Mouse (Mus musculus) c-Kit-negative CD71-positive TER-119-positive erythroid progenitor cells, embryonic 14.5 days (primary cell): ENCODE results near the gene Hspb1.

ENCODE experiments used
- DNase-seq: peaks from one replicate; pipeline ENCODE4 v3.0.0-alpha.2; 2013; ENCODE audit warnings: low read depth, low spot score

Hspb1 gene

DNA sequence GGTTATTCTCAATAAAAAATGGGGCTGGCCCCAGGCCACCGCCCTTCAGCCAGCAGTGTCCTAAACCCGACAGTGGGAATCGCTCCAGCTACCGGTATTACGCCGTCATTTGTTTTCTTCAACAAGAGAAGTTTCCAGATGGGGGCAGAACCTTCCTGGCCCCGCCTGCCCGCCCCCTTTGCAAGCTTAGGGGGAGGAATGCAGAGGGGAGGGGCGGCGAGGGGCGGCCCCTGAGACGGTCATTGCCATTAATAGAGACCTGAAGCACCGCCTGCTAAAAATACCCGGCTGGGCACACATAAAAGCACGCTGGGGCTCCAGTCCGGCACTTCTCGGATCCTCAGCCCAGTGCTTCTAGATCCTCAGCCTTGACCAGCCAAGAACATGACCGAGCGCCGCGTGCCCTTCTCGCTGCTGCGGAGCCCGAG lies at the start of gene Hspb1:
Gene Hspb1, plus strand, starts transcription at position 245 of the 428 bp plus-strand sequence.
- no peak for DNase-seq

DNA sequence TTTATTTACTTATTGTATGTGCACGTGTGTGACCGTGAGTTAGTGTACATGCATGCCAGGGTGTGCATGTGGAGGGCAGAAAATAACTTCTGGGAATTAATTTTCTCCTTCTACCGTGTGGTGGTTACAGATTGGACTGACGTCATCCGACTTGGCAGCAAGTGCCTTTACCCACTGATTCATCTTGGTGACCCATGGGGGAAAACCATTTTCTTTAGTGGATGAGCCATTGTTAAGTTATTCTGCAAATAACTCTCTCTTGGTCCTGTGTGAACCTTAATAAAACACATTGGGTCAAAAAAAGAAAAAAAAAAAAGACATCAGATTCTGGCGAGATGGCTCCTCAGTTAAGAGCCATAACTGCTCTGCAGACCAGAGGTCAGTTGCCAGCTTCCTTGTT lies 46.1 kb upstream of the Hspb1 start:
- DNase-seq, result no peak

DNA sequence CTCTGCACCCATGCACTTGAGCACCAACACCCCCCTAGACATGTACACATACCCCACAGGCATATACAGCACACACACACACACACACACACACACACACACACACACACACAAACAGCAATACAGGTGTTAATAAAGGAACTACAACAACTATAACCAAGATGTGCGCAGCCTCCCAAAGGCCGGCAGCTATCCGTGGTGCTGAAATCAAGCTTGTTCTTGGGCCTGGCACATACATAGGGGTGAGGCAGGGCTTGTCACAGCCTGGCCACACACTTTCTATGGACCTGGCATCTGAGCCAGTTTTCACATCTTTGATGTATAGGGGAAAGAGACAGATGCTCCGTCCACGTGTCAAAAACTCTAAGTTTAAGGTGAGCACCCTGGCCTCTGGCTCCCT lies 44.3 kb upstream of the Hspb1 start:
- DNase-seq, result no peak

DNA sequence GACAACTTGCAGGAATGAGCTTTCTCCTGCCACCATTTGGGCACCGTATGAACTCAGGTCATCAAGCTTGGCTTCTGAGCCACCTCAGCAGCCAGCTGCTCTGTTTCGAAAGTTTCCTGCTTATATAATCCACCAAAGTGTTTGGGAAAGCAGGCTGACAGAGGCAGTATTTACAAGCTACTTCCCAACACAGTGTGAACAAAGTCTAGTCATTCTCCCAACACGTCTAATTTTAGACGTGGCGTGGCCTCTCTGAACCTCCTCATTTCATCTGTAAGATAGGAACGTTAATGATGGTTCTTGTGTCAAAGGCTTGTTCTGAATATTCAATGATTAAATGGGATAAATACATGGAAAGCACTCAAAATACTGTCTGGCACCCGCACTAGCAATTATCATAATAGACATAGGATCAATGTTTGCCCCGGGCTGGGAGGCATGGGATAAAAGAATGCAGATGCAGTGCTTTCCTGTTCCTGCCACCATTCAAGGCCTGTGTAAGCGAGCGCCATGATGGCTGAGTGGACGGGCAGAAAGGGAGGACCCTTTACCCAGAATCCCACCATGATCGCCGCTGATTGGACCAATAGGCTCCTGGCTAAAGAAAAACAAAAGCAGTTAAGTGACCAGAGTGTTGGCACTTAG lies 41.9 kb upstream of the Hspb1 start:
- no peak for DNase-seq

DNA sequence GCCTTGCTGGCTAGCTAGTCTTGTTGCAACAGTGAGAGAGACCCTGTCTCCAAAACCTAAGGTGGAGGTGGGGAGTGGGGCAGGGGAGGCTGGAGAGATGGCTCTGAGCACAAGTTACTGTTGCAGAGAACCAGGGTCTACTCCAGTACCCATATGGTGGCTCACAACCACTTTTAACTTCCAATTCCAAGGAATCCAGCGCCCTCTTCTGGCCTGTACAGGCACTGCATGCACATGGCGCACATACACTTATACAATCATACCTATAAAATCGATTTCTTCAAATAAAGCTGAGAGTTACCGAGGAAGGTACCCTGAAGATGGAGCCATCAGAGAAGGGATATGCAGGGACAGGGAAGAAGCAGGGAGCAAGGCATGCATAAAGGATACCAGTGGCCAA lies 40.3 kb upstream of the Hspb1 start:
- no peak for DNase-seq

DNA sequence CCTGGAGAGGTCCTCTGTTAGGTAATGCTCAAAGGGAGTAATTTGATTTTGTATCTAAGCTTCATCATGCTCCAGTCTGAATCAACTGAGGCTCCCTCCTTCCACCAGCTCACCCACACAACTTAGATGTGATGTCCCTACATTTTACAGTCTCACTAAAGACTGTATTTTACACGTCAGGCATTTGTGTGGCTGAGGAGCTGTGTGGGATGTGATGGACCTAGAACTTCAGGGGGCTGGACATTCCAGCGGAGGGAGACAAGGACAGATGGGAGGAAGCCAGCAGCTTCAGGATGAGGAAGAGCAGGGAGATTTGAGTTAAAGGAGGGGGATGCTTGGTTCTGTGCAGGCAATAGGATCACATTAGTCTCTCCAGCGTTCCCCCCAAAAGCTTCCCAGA lies 39.8 kb upstream of the Hspb1 start:
- DNase-seq, result no peak

DNA sequence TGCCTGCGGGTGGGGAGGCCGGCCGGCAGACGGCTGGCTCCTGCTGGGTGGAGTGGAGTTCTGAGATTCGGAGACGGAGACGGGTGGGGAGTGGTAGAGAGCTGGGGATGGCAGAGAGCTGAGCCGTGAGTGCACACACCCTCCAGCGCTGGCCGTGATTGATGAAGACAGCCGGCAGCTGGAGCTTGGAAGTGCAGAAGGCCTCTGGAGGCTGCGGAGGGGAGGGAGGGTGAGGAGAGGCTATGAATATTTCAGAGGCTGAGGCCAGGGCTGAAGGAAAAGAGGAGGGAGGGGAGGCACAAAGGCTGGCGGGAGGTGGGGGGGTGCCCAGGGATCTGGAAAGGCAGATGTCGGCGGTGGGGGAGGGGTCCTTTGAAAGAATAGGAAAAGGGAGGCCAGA lies 36.7 kb upstream of the Hspb1 start:
- DNase-seq, result no peak

DNA sequence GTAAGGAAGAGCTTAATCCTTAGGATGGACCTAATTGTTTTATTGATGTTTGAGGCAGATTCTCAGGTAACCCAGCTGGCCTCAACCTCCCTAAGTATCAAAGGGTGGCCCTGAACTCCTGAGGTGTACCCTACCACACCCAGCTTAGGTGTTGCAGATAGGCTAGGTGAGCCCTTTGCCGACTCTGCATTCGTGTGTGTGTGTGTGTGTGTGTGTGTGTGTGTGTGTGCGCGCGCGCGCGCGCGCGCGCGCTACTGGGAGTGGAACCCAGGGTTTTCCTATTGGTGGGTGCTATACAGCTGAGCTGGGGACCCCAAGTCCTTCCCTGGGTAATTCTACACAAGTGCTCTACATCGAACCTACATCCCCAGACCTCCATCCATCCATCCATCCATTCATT lies 36.2 kb upstream of the Hspb1 start:
- no peak for DNase-seq

DNA sequence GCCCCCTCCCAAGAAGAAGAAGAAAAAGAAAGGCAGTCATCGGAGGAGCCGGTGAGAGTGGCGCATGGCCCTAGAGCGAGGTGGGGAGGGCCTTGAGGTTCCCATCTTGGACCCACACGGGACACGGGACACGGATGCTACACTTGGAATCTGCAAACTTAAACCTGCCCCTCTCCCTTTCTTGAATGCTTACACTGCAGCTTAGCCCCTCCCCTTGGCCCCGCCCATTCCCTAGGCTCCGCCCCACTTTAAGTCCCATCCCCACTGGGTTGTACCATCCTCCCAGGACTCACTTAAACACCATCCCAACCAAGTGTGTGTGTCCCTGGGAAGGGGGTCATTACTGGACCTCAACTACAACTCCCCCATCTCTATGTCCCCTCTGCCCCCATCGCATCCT lies 35.3 kb upstream of the Hspb1 start:
- DNase-seq, result no peak

DNA sequence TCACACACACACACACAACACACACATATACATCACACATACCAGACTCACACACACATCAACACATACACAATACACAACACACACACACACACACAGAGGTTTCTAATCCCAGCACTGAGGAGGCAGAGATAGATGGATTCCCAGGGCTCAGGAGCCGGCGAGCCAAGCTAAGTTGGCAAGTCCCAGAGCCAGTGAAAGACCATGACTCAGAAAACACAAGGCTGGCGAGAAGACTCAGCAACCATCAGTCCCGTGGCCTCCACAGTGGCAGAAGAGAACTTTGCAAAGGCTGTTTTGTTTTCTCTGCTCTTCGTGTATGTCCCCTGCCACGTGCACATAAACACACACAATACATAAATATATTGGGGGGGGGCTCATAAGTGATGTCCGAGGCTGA lies 34.0 kb upstream of the Hspb1 start:
- no peak for DNase-seq

DNA sequence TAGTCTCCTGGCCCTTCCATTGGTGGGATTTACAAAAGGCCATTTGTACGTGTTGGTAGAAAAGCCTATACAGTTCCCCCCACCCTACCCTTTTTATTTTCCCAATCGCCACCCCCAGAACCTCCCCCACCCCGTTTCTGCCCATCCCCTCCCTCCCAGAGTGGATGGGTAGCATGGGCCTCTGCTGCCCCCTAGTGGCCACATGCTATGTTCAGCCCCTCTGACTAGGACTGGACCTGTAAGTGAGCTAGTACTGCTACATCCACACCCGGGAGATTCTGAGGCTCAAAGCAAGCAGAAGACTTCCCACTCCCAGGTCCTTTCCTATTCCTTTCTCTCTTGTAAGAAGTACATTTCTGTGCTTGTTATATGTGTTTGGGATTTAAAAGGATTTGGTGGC lies 32.6 kb upstream of the Hspb1 start:
- DNase-seq, result peak; percentile 46

DNA sequence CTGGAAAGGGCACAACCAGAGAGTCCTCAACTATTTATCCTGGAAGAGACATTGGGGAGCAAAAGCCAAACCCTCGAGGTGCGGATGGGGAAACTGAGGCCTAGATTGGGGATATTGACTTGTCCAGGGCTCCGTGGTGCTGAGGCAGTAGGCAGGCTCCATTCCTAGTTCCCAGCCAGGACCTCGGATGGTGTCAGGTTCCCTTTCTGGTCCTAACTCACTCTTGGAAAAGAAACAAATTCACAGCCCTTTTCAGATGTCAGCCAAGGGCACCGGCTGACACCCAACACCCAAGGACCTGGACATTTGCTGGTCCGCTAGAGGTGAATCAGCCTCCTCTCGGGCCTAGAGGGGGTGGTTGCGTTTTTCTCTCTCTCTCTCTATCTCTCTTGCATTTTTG lies 21.1 kb upstream of the Hspb1 start:
- no peak for DNase-seq

DNA sequence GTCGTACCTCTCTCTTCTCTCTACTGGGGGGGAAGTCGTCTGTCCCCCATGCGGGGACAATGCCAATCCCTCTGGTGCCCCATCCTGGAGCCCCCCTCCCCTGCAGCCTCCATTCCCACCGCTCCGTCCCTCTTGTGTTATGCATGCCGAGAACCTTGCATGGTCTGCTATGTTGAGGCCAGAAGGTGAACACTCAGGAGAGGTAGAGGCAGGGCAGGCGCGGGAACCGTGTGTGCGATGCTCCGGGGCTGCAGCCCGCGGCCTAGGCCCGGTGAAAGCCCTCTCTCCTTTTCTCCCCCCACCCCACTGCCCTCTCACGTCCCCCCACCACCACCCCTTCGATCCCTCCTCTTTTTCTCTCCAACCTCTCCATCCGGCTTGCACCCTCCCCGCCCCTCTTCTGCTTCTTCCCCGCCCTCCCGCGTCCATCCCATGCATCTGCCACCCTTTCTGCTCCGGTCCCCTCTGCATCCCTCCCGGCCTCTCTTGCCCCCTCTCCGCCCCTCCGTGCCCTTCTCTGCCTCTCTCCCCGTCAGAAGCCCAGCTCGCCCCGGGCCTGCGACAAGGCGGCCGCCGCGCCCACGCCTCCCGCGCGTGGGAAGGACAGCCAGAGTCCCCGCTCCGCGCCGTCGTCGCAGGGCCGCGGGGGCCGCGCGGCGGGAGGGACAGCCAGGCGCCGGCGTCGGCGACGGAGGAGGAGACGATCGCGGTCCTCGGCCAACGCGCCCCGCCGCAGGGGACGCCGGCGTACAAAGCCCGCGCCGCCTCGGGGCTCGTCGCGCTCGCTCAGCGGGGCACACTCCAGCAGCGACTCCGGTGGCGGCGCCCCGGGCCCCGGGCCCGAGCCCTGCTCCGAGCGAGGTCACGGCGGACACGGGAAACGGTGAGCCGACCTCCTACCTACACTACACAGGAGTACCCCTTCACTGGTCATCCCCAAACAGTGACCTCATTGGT lies 19.8 kb upstream of the Hspb1 start:
- no peak for DNase-seq

DNA sequence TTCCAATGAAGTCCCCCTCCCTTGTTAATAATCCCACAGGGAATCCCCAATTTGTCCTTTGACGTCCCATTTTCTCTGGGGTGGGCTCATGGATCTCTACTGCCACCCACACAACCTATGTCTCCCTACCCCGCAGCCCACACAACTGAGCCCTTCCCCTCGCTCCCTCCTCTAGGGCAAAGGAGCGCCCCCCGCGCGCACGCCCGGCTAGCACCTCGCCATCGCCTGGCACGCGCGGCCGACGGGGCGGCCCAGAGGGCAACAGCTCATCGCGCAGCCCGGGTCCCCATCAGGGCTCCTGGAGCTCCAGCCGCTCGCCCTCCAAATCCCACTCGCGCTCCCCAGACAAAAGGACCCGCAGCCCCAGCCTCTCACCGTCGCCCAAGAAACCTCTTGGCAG lies 19.1 kb upstream of the Hspb1 start:
- no peak for DNase-seq

DNA sequence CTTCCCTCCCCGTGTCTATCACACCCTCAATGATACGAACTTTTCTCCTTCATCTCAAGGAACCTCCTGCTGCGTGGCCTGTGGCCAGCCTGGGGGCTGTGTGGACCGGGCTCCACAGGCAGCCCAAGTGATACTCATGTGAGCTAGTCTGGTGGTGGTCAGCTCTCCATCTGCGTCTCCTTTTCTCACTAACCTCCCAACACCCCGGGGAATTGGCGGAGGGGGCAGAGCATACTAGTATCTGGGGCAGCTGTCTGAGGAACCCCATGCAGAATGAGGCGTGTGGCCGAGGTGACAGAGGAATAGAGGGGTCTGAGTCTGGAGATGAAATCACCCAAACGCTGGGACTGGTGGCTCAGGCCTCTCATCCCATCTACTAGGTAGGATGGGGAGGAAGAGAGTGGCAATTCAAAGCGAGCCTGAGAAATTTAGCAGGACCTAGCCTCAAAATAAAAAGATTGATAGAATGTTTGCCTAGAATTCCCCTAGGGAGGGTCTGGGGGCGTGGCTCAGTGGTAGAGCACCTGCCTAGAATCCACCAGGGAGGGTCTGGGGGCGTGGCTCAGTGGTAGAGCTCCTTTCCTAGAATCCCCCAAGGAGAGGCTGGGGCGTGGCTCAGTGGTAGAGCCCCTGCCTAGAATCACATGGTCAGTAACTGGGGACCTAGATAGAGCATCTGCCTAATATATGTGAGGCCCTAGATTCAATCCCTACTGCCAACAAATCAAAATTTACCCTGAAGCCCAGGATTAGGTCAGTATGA lies 17.9 kb upstream of the Hspb1 start:
- DNase-seq, result no peak

DNA sequence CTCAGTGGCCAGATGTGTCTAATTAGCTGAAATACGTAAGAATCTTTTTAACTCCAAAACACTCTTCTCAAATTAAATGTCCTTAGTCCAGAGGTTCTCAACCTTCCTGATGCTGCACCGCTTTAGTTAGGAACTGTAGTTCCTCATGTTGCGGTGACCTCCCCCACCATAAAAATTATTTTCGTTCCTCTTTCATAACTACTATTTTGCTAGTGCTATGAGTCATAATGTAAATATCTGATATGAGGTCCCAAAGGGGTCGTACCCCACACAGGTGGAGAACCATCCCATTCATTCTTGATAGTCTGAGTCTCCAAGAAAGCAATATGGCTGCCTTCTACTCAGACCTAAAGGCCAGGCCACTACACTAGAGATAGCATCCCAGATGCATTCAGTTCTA lies 17.2 kb upstream of the Hspb1 start:
- DNase-seq, result no peak

DNA sequence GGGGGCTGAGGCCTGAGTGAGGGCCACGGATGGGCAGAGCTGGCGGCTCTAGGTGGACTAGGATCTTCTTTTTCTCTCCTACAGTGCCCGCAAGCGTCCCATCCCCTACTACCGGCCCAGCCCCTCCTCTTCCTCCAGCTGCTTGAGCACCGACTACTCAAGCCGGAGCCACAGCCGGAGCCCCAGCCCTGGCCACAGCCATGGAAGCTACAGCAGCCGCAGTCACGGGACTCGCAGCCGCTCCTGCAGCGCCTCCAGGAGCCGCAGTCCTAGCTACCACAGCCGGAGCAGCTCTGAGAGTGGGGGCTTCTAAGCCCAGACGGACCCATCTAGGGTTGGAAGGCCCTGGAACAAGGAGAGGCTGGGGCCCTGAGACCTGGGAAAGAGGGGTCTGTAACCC lies 14.7 kb upstream of the Hspb1 start:
- DNase-seq, result no peak

DNA sequence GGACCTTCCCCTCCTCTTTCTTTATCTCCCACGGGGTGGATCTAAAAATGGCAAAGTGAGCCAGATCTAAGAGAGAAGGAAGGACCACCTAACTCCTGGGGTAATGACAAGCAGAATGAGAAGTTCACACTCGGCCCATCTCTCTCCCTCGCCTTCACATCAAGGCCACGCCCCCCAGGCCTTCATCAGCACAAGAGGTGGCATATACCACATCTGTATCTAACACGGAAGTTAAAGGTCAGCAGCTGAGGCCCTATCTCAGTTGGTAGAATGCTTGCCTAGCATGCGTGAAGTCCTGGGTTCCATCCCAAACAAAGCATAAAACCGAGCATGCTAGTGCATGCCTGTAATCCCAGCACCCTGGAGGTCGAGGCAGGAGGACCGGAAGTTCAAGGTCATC lies 14.0 kb upstream of the Hspb1 start:
- no peak for DNase-seq

DNA sequence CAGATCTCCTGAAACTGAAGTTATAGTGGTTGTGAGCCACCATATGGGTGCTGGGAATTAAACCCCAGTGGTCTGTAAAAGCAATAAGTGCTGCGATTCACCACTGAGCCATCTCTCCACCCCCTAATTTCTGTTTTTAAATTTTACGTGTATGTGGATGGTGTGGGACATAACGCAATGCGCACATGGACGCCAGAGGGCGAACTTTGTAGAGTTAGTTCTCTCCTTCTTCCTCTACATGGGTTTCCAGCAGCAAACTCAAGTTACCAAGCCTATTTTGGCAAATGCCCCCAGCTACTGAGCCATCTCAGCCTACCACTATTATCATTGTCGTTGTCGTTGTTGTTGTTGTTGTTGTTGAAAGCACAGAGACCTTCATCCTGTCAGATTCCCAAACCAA lies 10.5 kb upstream of the Hspb1 start:
- no peak for DNase-seq

DNA sequence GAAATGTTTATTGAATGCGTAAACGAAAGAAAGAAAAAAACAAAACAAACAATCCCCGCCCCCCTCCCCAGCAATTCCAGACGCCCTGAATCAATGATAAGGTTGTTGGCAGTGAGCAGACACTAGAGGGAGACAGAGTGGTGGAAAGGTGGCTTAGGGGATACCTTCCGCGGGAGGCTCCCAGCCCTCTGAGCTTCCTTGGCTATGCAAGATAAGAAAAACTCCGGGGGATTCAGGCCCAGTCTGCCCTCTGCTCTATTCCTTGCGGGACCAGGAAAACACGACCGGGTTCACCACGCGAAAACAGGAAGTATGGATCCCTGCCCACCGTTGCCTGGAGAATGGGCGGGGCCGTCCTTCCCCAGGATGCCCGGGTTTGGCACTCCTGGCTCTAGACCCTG lies 9.9 kb upstream of the Hspb1 start:
- DNase-seq, result no peak

DNA sequence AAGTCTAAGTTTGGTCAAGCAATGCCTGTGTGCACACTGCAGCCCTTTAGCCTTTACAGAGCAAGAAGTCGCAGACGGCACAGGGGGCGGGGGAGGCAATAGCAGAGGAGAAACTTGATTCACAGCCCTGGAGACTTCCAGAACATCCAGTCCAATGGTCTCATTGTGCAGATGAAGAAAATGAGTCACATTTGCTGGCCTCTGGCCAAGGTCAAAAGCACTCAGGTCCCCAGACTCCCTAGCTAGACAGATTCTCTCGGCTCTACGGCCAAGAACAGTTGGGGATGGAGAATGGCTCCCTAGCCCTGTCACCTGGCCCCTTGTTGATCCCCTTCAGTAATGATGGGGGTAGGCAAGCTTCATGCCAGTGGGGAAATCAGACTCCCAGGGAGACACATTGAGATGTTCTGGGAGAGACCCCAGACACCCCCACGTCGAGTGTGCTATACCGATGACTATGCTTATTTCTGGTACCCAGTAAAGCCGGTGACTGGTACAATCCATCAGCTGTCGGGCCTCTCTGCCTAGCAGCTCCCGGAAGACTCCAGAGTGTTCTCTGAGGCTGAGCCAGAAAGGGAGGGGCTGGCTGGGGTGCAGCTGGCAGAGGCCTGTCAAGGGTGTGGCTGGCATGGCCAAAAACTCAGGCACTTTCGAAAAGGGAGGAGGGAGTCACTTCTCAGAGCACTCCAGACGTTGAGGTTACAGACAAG lies 8.1 kb upstream of the Hspb1 start:
- no peak for DNase-seq

DNA sequence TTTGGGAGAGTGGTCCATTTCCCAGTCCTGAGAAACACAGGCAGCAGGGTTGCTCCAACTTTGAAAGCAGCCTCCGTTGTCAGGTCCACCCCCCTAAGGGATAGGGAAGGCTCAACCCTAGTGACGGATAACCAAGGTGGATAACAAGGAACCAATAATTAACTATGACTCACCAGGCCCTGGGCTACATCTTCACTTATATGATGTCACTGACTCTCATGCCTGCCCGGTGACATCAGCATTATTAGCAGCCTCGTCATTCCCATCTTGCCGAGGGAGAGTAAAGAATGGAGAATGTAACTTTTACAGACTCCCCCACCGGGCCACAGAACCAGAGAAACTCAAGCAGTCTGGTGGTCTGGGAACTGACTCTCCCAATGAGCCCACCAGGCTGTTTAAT lies 3.1 kb upstream of the Hspb1 start:
- DNase-seq, result no peak
